Mouse (Mus musculus): ENCODE data around the gene Mrps18a.

GRCm38 (mm10) chr17:46075551-46076259, 35.1 kb upstream of the Mrps18a start:
- TF ChIP-seq POLR2A (IDR thresholded peaks at IDR 0.05; ENCODE audit: insufficient read depth, low read depth, low read length), result no peak
- no peak for TF ChIP-seq EP300 (IDR thresholded peaks at IDR 0.05; ENCODE audit: insufficient read depth, low read depth, low read length)
